Mouse (Mus musculus) ovary, postnatal 14 days (tissue): ENCODE data around the gene Isy1.
"Not testable (repeated sequence)": the region's sequence is repeated elsewhere in the genome, so short reads cannot be mapped to it uniquely, and the experiment has no call there.

Experiments used
- DNase-seq: peaks from one replicate; pipeline ENCODE4 v3.0.0; 2022; ENCODE audit warnings: low spot score

Gene Isy1

DNA sequence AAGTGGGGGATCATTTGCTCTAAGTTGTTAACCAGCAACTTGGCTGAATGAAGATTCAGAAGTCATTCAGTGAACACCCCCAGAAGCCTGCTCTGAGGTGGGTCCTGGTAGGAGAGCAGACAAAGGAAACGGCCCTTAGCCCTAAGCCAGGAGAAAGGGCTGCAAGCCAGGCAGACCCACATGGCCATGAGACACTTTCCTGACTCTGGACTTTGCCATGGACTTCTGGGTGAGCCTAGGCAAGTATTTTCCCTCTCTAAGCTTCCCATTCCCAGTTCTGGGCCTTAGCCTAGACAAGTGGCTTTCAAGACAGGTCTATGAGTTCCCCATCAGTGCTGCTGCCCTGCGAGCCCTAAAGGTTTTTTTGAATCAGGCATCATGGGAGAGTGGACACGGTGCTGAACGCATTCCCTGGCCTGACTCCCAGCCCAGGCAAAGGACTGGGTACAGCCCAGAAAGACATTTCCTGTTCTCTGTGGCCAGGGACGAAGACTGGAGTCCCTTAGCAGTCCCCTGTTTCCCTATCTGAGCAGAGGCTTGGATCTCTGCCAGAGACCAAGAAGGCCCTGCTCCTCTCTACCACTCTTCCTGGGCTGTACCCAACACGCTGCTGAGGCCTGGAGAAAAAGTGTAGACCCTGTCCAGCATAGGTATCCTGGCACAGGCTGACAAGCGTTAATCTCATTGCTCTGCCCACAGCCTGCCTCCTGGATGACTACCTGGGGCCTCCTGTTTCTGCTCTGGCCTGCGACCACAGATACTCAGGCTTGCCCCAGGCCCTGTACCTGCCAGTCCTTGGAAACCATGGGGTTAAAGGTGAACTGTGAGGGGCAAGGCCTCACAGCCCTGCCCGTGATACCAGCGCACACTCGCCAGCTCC is 60.1 kb downstream of the Isy1 start:
- no peak for DNase-seq

DNA sequence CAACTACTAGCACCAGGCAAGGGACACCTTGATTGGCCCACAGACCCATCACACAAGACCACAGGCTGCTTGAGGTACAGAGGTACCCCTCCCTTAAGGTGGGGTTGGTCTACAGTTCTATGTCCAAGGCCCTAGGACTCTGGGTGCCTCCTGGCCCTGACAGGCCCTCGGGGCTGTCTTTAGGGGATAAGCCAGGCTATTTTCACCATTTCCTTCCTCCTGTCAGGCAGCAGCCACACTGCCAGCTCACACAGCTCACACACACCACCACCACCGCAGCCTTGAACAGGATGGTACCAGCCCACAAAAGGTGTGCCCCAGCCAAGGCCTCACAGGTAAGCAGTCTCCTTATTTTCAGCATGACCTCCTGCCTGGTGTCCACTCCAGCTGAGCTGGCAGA is 60.8 kb downstream of the Isy1 start, which contains the start of gene Gp9:
Gene Gp9, plus strand, starts transcription at position 231 of the 400 bp plus-strand sequence.
- no peak for DNase-seq

DNA sequence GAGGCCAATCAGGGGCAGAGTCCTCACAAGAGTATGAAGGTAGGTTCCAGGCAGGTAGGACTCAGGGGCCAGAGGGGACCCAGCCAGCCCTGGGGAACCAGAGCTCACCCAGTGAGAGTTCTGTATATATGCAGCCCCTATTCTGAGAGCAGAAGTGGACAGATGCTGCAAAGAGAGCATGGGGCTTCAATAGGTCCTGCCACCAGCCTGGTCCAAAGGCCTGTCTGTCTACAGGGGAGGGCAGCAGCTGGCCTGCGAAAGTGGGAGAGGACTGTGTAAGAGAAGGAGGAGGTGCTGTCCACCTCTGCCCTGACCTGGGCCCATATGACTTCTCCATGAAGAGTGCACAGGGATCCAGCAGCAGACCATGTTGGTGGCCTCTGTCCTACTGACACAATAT is 61.9 kb downstream of the Isy1 start:
- no peak for DNase-seq

DNA sequence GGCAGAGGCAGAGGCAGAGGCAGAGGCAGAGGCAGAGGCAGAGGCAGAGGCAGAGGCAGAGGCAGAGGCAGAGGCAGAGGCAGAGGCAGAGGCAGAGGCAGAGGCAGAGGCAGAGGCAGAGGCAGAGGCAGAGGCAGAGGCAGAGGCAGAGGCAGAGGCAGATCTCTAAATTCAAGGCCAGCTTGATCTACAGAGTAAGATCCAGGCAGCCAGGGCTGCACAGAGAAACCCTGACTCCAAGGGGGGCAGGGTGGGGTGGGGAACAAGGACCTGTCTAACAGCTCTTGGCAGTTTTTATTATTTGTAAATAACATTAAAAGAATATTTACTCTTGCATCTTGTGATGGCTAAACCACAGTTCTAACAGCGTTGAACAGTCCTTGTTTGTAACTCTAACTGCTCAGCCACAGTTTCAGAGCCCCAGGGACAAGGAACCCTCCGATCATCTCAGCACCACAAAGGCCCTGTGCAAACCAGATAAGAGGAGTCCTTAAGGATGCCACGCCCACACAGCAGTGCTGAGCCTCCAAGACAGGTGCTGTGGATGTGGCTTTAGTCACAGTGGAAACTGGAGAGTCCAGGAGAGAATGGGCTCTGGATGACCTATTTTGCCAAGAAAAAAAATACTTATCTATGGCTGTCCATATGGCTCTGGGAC is 62.9 kb downstream of the Isy1 start:
- no peak for DNase-seq

DNA sequence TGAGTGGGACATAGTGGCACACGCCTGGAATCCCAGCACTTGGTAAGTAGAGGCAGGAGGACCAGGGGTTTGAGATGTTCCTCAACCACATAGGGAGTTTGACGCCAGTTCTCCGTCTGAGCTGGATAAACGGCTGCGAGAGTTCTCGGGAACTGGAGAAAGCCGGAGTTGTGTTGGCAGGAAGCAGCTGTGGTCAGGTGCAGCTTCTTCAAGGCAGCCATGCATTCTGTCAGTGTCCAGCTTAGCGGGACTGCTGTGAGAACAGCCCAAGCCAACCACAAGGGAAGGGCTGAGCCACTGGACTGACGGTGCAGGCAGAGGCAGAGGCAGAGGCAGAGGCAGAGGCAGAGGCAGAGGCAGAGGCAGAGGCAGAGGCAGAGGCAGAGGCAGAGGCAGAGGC is 63.7 kb downstream of the Isy1 start:
- no peak for DNase-seq

DNA sequence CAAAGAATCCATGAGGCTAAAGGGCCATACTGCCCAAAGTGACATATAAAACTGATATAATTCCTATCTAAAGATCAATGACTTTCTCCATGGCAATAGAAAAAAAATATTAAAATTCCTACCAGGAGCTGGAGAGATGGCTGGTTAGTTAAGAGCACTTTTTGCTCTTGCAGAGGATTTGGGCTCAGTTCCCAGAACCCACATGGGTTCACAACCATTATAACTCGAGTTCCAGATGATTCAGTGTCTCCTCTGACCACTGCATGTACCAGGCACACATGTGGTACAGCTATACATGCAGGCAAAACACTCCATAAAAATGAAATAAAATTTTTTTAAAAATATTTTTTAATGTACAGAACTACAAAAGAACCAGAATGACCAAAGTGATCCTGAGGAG is 64.1 kb downstream of the Isy1 start:
- DNase-seq, result no peak

DNA sequence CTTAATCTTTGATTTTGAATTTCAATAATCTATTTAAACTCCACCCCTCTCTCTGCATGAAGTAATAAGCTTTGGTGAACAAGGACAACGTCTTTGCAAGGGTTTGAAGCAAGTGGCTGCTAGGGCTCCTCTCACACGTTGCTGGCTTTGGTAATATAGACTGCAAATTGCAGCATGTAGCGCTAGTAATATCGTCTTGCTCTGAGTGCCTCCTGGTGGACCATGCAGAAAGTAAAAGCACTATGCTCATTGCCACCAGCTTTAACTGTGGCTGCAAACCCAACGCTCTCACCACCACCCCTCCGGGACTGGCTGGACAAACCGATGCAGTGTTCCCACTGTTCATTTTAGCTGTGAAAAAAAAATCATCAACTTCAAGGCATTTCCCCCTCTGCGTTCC is 68.0 kb downstream of the Isy1 start:
- DNase-seq, result no peak

DNA sequence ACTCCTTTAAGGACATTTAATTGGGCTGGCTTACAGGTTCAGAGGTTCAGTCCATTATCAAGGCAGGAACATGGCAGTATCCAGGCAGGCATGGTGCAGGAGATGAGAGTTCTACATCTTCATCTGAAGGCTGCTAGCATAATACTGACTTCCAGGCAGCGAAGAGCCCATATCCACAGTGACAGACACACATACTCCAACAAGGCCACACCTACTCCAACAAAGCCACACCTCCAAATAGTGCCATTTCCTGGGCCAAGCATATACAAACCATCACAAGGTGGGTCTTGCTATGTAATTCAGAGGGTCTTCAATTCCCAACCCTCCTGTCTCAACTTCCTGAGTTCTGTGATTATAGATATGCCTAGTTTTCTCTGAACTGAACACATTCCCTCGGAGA is 74.3 kb downstream of the Isy1 start:
- DNase-seq, result not testable (repeated sequence)
